Mouse (Mus musculus): Measurements from ENCODE around the gene Mpi. TPM values are rescaled to one million over a fixed set of nuclear protein-coding genes. Genes with fewer than 3 reads are reported as not detected.

Gene Mpi
- polyA plus RNA-seq, 1 experiment = 76.0 TPM

GRCm38 (mm10) chr9:57522861-57523246 is 29.7 kb downstream of the Mpi start:
- no peak for DNase-seq (ENCODE audit: low read depth)

DNA sequence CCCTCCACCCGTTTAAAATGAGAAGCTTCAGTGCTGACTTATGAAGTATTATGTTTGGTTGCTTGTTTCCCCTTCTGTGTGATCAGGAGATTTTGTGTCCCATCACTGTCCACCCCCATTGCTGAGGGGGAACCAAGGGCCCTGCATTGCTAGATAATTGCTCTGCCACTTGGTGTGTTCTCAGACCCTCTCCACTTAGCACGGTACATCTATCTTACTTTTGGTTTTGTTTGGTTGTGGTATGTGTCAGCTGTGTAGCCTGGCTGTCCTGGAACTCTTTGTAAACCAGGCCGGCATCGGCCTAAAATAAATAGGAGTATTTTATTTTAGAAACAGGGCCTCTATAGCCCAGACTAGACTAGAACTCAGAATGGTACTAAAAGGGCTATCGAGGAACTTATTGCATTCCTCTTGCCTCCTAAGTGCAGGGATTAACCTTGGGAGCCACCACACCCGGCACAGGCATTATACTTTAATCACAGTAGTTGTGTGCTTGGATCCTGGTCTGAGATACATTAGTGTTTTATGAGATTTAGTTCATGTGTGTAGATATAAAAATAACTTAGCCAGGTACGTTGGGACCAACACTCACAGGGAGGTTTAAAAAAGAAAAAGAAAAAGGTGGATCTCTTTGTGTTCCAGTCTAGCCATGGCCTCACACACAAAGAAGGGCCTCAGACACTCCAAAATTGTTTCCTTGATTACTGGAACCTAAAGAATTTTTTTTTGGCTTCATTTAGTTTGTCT is 30.3 kb downstream of the Mpi start:
- no peak for DNase-seq (ENCODE audit: low read depth)

DNA sequence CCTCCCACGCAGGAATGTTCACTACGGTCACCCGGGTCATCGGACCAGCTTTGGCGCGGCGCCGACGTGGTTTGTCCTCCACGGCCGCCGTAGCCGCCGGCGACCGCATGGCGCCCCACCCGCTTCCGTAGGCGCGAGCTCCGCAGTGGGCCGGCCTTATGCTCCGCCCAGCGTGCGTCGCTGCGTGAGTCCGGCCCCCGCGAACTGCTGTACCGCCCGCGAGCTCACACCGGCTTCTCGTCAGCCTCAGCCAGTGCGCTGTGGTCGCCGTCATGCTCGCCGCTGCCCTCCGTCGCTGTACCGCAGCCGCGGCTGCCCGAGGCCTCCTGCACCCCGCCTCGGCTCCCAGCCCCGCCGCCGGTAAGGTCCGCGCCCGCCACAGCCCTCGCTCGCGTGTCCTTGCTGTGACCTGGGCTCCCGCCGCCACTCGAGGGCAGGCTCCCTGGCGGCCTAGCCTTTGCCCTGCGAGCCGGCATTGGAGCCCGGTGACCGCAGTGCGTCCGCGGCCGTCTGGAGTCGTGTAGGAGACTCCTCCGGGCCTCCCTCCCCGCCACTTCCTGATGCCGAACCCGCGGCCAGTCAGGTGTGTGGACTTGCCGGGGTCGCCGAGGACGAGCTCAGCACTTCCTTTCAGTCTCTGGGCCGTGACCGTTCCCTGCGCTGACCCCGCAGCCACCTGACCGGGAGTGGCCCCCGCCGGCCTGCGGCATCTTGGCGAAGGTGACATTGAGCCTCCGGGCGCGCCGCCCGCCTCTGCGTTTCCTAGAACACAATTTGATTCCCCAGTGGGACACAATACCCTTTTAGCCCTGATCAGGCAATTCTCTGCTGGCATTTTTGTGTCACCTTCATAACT is 31.3 kb downstream of the Mpi start, which contains the start of gene Cox5a:
Gene Cox5a, plus strand, starts transcription at position 219 of the 856 bp plus-strand sequence.
- peak; percentile 44 for DNase-seq (ENCODE audit: low read depth)

- no peak for DNase-seq (ENCODE audit: low read depth)
Observed at GRCm38 (mm10) chr9:57520375-57521055, 32.0 kb downstream of the Mpi start.

GRCm38 (mm10) chr9:57517113-57517512 is 35.5 kb downstream of the Mpi start:
- no peak for DNase-seq (ENCODE audit: low read depth)

DNA sequence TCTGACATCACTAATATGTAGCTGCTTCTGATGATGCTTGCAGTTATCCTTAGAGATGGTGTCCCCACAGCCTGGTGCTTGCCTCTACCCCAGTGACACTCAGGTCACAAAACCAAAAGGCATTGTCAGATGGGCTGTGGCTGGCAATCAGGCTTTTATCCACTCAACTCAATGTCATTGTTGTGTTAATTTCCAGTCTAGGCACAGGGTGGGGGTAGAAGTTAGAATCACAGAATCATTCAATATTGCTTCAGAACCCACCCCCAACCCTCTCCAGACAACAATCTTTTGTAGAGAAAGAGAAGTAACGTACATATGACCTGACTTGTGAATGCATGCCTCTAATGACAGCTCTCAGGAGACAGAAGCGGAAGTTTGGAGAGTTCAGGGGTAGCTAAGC is 42.0 kb downstream of the Mpi start:
- DNase-seq (ENCODE audit: low read depth) = no peak

DNA sequence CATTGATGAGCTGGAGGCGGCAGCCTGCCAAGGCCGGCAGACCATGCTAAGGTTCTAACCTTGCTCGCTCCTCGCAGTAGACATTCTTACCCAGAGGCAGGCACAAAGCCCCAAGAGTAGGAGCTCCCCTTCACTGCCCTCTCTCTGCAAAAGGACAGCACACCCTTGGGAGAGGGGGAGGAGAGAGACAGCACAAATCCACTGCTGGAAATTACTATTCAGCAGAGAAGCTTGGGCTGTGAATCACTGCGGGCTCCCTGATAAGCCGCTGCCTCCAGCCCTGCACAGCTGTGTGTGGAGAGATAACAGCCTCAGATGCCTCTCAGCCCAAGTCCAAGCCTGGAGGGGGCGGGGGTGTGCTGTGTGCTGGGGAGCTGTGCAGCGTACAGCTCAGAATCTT is 46.9 kb downstream of the Mpi start:
- no peak for DNase-seq (ENCODE audit: low read depth)

- no peak for DNase-seq (ENCODE audit: low read depth)
Observed at GRCm38 (mm10) chr9:57504891-57505290, 47.7 kb downstream of the Mpi start.

DNA sequence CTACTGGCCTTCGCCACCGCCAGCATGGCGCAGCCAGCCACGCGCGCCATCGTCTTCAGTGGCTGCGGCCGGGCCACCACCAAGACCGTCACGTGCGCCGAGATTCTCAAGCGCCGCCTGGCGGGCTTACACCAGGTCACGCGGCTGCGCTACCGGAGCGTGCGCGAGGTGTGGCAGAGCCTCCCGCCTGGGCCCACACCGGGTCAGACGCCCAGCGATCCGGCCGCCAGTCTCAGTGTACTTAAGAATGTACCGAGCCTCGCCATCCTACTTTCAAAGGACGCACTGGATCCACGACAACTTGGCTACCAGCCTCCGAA is 48.2 kb downstream of the Mpi start:
- no peak for DNase-seq (ENCODE audit: low read depth)

- no peak for DNase-seq (ENCODE audit: low read depth)
Observed at GRCm38 (mm10) chr9:57503622-57504380, 48.8 kb downstream of the Mpi start, which contains the start of gene Rpp25. TSS of gene Rpp25 (plus strand) at chr9:57504026.

- DNase-seq (ENCODE audit: low read depth) = no peak
Observed at GRCm38 (mm10) chr9:57502911-57503621, 49.5 kb downstream of the Mpi start.

GRCm38 (mm10) chr9:57501861-57502260 is 50.7 kb downstream of the Mpi start:
- no peak for DNase-seq (ENCODE audit: low read depth)

DNA sequence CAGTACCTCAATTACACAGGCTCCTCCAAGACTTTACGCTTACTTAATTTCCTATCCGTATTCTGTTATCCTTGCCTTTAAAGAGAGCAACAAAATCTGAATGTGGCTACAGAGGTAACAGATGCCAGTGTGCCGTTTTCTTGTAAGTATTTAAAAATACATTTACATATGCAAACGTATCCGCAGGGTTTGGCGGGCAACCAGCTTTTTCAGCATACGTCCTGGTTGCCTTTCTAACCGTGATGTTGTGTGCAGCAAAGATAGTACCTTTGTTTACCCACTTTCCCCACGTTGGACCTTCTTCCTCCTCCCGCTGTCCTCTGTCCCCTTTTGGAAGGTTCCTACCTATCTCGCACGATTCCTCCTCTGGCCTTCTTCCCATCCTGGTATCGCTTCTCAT is 51.1 kb downstream of the Mpi start:
- DNase-seq (ENCODE audit: low read depth) = no peak

DNA sequence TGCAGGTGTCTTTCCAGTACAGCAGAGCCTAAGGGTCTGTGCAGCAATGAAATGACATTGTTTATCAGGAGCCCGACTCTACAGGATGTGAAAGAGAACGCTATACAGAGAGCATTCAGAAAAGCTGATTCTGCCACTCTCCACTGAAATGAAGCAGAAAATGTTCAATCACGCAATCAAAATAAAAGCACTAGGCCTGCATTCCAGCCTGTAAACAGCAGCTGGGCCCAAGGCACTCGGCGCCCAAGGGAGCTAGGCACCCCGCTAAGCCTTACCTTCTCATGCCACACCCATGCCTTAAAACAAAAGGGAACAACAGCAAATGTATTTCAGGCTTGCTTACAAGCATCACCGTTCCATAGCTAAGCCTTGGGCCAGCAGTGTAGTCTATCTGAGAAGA is 54.0 kb downstream of the Mpi start:
- DNase-seq (ENCODE audit: low read depth) = no peak

- DNase-seq (ENCODE audit: low read depth) = no peak
Observed at GRCm38 (mm10) chr9:57497236-57497635, 55.3 kb downstream of the Mpi start.

- no peak for DNase-seq (ENCODE audit: low read depth)
Observed at GRCm38 (mm10) chr9:57494970-57495369, 57.6 kb downstream of the Mpi start.

Other genes with a start within 250 kb of the Mpi start
- 51.6 and 57.3 TPM in 2 replicates for gene Ppcdc, start 112.6 kb downstream of the Mpi start, polyA plus RNA-seq (2012; rRNA removed)
- 41.8 and 50.0 TPM in 2 replicates for gene Scamp5, start 84.7 kb downstream of the Mpi start, polyA plus RNA-seq (2012; rRNA removed)
- gene Rpp25, start 48.7 kb downstream of the Mpi start, polyA plus RNA-seq (2012; rRNA removed) = 0.74 and 0.93 TPM in 2 replicates
- 202 and 206 TPM in 2 replicates for gene Cox5a, start 31.5 kb downstream of the Mpi start, polyA plus RNA-seq (2012; rRNA removed)
- 9.1 and 12.1 TPM in 2 replicates for gene Fam219b, start 15.2 kb downstream of the Mpi start, polyA plus RNA-seq (2012; rRNA removed)
- gene Scamp2, start 8.2 kb upstream of the Mpi start, polyA plus RNA-seq (2012; rRNA removed) = 109 and 114 TPM in 2 replicates
- 46.2 and 47.9 TPM in 2 replicates for gene Ulk3, start 36.7 kb upstream of the Mpi start, polyA plus RNA-seq (2012; rRNA removed)
- not detected in 2 replicates for gene Cplx3, start 53.5 kb upstream of the Mpi start, polyA plus RNA-seq (2012; rRNA removed)
- gene Lman1l, start 68.0 kb upstream of the Mpi start, polyA plus RNA-seq (2012; rRNA removed) = not detected in 2 replicates
- 41.3 and 58.2 TPM in 2 replicates for gene Csk, start 100.9 kb upstream of the Mpi start, polyA plus RNA-seq (2012; rRNA removed)
- 0.08 and 0.67 TPM in 2 replicates for gene Cyp1a2, start 130.9 kb upstream of the Mpi start, polyA plus RNA-seq (2012; rRNA removed)
- 1.3 TPM in 2 replicates for gene Cyp1a1, start 135.2 kb upstream of the Mpi start, polyA plus RNA-seq (2012; rRNA removed)
- 11.7 and 14.0 TPM in 2 replicates for gene Edc3, start 155.8 kb upstream of the Mpi start, polyA plus RNA-seq (2012; rRNA removed)
- 92.6 and 97.5 TPM in 2 replicates for gene Clk3, start 213.1 kb upstream of the Mpi start, polyA plus RNA-seq (2012; rRNA removed)